Mouse (Mus musculus) monocyte, adult 2 months (primary cell): ENCODE measurements at regions not wholly inside any gene's neighbourhood (a gene's known extent, or its start where the extent isn't known, plus 50 kb on each side); places are given as distances from the start of the nearest gene placed in this dataset.

Source experiments
- DNase-seq, 2 experiments: peaks; one replicate each; pipeline ENCODE4 v3.0.0; 2022; ENCODE audit warnings: low spot score in 2 of 2, low read depth in 1 of 2

GRCm38 (mm10) chr4:47534959-47535358 is 60.5 kb downstream of the Sec61b start:
- DNase-seq, result no peak

- DNase-seq, result no peak
Measured at GRCm38 (mm10) chr4:47567694-47568093, 93.2 kb downstream of the Sec61b start.

GRCm38 (mm10) chr4:47570846-47571245 is 96.4 kb downstream of the Sec61b start:
- DNase-seq, result no peak

- DNase-seq, result no peak
Measured at GRCm38 (mm10) chr4:47576011-47576410, 101.6 kb downstream of the Sec61b start.

- no peak for DNase-seq
Measured at GRCm38 (mm10) chr4:47577490-47577889, 103.0 kb downstream of the Sec61b start.

- DNase-seq, result no peak
Measured at GRCm38 (mm10) chr4:47578637-47579036, 104.2 kb downstream of the Sec61b start.

- DNase-seq, result no peak
Measured at GRCm38 (mm10) chr4:47580556-47580955, 106.1 kb downstream of the Sec61b start.

- DNase-seq, result no peak
Measured at GRCm38 (mm10) chr4:47587256-47587655, 112.8 kb downstream of the Sec61b start.

- no peak for DNase-seq
Measured at GRCm38 (mm10) chr4:47592271-47592986, 118.0 kb downstream of the Sec61b start.

GRCm38 (mm10) chr4:47593155-47593554 is 118.7 kb downstream of the Sec61b start:
- DNase-seq, result no peak

GRCm38 (mm10) chr4:47594171-47594570 is 119.7 kb downstream of the Sec61b start:
- DNase-seq, result no peak

- no peak for DNase-seq
Measured at GRCm38 (mm10) chr4:47595841-47596240, 121.4 kb downstream of the Sec61b start.

GRCm38 (mm10) chr4:47597586-47597985 is 123.1 kb downstream of the Sec61b start:
- no peak for DNase-seq

- DNase-seq, result no peak
Measured at GRCm38 (mm10) chr4:47598216-47598615, 123.8 kb downstream of the Sec61b start.

- DNase-seq, result no peak
Measured at GRCm38 (mm10) chr4:47601301-47602070, 127.0 kb downstream of the Sec61b start.

GRCm38 (mm10) chr4:47603378-47603777 is 128.9 kb downstream of the Sec61b start:
- DNase-seq, result no peak

GRCm38 (mm10) chr4:47603847-47604397 is 129.5 kb downstream of the Sec61b start:
- DNase-seq, result no peak

- no peak for DNase-seq
Measured at GRCm38 (mm10) chr4:47605676-47606075, 131.2 kb downstream of the Sec61b start.

GRCm38 (mm10) chr4:47608673-47609072 is 134.2 kb downstream of the Sec61b start:
- no peak for DNase-seq

GRCm38 (mm10) chr4:47610913-47611312 is 136.5 kb downstream of the Sec61b start:
- DNase-seq, result no peak

- DNase-seq, result no peak
Measured at GRCm38 (mm10) chr4:47616525-47616924, 142.1 kb downstream of the Sec61b start.

GRCm38 (mm10) chr4:47620700-47621099 is 146.2 kb downstream of the Sec61b start:
- no peak for DNase-seq
